Mouse (Mus musculus): ENCODE data around the gene Rps6.
"Not testable (repeated sequence)": the region's sequence is repeated elsewhere in the genome, so short reads cannot be mapped to it uniquely, and the experiment has no call there.

The Rps6 gene

DNA sequence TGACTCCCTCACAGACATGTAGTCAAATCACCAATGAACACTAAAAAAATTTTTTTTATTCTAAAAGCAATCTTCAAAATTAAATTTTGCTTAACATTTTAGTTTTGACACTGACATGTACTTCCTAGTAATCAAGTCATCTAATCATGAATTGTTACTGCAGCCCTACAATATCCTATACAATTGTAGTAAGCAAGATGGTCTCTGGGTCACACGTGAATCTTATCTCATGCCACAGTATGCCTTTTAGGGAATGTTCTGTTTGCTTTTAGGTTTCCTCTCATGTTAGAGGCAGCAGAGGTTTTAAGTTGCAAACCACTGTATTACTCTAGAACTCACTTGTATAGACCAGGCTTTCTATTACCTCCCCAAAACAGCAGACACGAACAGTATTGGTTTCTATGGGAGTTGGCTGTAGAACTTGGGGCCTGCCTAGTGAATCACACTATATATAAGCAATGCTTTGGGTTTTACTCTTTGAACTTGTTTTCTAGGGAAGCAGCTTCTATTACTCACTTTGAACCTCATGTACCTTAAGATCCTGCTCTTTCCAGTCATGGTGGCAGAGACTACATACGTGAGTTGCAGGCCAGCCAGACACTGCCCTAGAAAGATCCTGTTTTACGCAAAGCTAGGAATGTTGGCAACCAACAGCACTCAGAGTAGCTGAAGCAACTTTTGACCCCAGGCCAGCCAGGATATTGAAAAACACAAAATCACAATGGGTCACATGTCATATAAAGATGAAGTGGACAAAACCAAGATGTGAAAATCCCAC is 4.2 kb downstream of the Rps6 start:
- in situ Hi-C loops (cut with MboI; ENCODE audit: low sequenced_read_pairs) = no loop called here

DNA sequence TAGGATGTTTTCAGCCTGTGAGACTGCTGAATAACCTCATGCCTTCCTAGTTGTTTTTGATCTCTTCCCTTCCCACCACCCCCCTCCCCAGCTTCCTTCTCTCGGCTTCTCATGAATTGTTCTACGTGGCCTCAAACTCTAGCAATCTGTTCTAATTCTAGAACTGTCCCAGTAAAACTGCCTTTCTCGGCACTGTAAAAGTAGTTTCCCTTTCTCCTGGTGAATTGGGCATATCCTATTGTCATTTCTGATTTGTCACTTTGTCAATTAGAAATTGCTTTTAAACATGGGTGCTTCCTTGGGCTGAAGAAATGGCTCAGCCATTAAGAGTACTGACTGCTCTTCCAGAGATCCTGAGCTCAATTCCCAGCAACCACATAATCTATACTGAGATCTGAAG is 5.2 kb downstream of the Rps6 start:
- in situ Hi-C loops (cut with MboI; ENCODE audit: low sequenced_read_pairs) = no loop called here

GRCm38 (mm10) chr4:86851331-86851730 is 5.9 kb downstream of the Rps6 start:
- in situ Hi-C loops (cut with MboI; ENCODE audit: low sequenced_read_pairs) = no loop called here

- in situ Hi-C loops (cut with MboI; ENCODE audit: low sequenced_read_pairs) = no loop called here
Measured at GRCm38 (mm10) chr4:86847246-86847645, 10.0 kb downstream of the Rps6 start.

DNA sequence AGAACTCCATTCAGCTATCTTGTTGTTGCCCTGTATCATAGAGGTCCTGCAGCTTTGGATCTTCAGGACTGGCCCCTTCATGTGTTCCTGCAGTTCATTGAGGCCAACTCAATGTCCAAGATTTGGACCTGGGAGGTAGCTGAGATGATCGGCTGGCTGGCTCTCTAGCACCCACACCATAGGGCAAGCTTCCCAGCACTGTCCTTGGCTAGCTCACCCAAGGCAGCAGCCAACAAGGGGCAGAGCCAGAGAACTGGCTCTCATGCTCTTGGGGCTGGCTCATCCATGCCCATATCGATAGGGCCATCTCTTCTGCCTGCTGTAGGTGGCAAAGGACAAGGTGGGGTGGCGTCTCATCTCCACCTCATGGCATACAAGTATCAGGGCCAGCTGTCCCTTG is 11.8 kb downstream of the Rps6 start:
- in situ Hi-C loops (cut with MboI; ENCODE audit: low sequenced_read_pairs) = no loop called here

DNA sequence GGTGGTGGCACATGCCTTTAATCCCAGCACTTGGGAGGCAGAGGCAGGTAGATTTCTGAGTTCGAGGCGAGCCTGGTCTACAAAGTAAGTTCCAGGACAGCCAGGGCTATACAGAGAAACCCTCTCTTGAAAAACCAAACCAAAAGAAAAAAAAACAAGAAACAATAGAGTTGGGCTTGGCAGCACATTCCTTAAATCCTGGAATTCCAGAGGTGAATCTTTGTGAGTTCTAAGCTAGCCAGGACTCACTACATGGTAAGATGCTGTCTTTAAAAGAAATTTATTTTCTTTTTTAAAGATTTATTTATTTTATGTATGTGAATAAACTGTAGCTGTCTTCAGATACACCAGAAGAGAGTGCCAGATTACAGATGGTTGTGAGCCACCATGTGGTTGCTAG is 16.1 kb downstream of the Rps6 start:
- in situ Hi-C loops (cut with MboI; ENCODE audit: low sequenced_read_pairs) = not testable (repeated sequence)

GRCm38 (mm10) chr4:86831896-86832295 is 25.3 kb downstream of the Rps6 start:
- in situ Hi-C loops (cut with MboI; ENCODE audit: low sequenced_read_pairs) = no loop called here

DNA sequence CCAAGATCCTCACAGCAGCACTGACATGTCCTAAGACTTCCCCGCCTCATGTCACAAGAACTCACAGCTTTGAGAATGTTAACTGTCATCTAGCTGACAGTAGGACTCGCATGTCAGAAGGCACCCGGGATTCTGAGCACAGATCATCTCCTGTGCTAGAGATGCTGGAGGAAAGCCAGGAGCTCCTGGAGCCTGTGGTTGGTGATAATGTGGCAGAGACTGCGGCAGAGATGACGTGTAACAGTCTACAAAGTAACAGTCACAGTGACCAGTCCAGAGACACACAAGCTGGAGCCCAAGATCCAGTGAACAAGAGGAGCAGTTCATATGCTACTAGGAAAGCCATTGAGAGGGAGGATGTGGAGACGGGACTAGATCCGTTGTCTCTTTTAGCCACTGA is 32.1 kb downstream of the Rps6 start:
- in situ Hi-C loops (cut with MboI; ENCODE audit: low sequenced_read_pairs) = no loop called here

DNA sequence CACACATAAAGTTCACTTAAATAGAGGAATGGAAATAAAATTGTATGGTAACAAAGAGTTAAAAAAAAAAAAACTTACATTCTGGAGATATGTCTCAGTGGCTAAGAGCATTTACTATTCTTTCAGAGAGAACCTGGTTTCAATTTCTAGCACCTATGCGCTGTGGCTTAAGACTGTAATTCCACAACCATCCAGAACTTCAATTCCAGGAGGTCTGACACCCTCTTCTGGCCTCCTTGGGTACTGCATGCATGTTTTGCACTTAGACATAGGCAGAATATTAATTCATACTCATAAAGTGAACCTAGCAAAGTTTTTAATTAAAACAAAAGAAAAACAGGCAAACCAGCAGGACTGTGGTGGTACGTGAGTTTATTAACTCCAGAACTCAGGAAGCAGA is 34.0 kb downstream of the Rps6 start:
- in situ Hi-C loops (cut with MboI; ENCODE audit: low sequenced_read_pairs) = no loop called here

DNA sequence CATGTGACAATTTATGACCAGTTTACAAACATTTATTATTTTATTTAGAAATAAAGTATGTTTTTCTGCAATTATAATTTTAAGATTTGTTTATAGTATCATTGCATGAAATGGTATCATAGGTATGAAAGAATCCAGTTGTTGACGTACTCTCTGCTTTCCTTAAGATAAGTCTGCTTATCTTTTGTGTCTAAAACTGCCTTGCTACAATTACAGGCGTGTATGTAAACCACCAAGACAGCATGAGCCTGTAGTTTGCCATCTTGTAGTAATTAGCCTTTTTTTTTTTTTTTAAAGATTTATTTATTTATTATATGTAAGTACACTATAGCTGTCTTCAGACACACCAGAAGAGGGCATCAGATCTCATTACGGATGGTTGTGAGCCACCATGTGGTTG is 42.4 kb downstream of the Rps6 start:
- in situ Hi-C loops (cut with MboI; ENCODE audit: low sequenced_read_pairs) = no loop called here

DNA sequence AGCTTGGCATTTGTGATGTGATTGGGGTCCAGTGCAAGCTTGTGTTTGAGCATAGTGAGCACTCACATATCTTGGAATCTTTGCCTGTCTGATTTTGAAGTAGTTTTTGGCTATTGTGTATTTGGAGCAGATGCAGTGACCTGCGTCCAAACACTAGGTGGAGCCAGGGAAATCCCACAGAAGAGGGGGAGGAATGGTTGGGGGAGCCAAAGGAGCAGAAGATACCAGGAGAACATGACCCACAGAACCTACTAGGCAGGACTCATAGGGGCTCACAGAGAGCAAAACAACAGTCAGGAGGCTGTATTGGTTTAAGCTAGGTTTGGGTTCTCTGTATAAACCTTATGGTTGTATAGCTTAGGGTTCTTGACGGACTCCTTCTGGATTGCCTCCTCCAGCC is 46.6 kb downstream of the Rps6 start:
- in situ Hi-C loops (cut with MboI; ENCODE audit: low sequenced_read_pairs) = no loop called here

All from CH12F3 (cell line).